Mouse (Mus musculus) gastrocnemius, adult 2 months (tissue): ENCODE results near the gene Snx21. TPM values are rescaled to one million over a fixed set of nuclear protein-coding genes. Genes with fewer than 3 reads are reported as not detected.
"Not testable (repeated sequence)": the region's sequence is repeated elsewhere in the genome, so short reads cannot be mapped to it uniquely, and the experiment has no call there.

ENCODE experiments used
- DNase-seq: peaks from one replicate; pipeline ENCODE4 v3.0.0; 2022
- H3K27ac ChIP-seq: fragments of 200-600 bp; 2 replicates; pipeline ENCODE4 v1.8.1; 2022; ENCODE audit warnings: mild to moderate bottlenecking
- H3K4me3 ChIP-seq: fragments of 200-600 bp; 2 replicates; pipeline ENCODE4 v1.8.1; 2022; ENCODE audit warnings: mild to moderate bottlenecking, moderate library complexity
- CTCF ChIP-seq: fragments of 200-600 bp; IDR thresholded peaks from 2 replicates; pipeline ENCODE4 v1.8.1; 2022; ENCODE audit warnings: antibody characterized with exemption, mild to moderate bottlenecking, moderate library complexity
- intact Hi-C: fragments of 180-260 bp; cut with DNase I; formaldehyde crosslinking; loops from one replicate; pipeline ENCODE4 v1.15.1; 2025
- total RNA-seq, 2 experiments: library from RNA; stranded (reverse); gene quantifications; 2 replicates each; pipeline ENCODE4 v1.2.3; 2021

Gene Snx21
- total RNA-seq, 2 experiments from 2014 or later: 20.6 to 25.6 TPM

GRCm38 (mm10) chr2:164788411-164788810, 2.8 kb downstream of the Snx21 start:
- DNase-seq: peak; percentile 42
- intact Hi-C loops: no loop called here
- Histone ChIP-seq H3K27ac (peak overlapping the region; percentile 55; the same call in 1 of the 2 replicates), H3K4me3 (peak overlapping the region; percentile 90; the same call in 1 of the 2 replicates)
- no peak for TF ChIP-seq CTCF

DNA sequence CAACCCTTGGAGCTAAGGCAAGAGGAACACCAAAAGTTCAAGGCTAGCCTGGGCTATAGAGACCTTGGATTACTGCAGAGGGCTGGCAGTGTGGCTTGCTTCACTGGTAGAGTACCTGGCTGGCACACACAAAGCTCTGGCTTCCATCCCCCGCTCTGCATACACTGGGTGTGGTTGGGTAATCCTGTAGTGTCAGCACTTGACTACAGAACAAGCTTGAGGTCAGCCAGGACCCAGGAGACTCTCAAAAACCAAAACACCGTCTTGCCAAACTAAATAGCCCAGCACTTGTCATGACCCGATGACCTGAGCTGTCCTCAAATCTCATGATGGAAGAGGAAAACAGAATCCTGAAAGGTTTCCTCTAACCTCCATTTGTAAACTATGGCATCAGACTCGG, 4.8 kb downstream of the Snx21 start:
- Histone ChIP-seq H3K27ac (peak overlapping the region; percentile 59), H3K4me3 (no peak overlapping the region)
- intact Hi-C loops: no loop called here
- DNase-seq: peak; percentile 68
- no peak for TF ChIP-seq CTCF

GRCm38 (mm10) chr2:164791841-164792261, 6.2 kb downstream of the Snx21 start:
- peak; percentile 39 for DNase-seq
- TF ChIP-seq CTCF: no peak
- H3K4me3 ChIP-seq: no peak overlapping the region
- intact Hi-C loops: no loop called here
- peak overlapping the region; percentile 76; the same call in 1 of the 2 replicates for H3K27ac ChIP-seq

DNA sequence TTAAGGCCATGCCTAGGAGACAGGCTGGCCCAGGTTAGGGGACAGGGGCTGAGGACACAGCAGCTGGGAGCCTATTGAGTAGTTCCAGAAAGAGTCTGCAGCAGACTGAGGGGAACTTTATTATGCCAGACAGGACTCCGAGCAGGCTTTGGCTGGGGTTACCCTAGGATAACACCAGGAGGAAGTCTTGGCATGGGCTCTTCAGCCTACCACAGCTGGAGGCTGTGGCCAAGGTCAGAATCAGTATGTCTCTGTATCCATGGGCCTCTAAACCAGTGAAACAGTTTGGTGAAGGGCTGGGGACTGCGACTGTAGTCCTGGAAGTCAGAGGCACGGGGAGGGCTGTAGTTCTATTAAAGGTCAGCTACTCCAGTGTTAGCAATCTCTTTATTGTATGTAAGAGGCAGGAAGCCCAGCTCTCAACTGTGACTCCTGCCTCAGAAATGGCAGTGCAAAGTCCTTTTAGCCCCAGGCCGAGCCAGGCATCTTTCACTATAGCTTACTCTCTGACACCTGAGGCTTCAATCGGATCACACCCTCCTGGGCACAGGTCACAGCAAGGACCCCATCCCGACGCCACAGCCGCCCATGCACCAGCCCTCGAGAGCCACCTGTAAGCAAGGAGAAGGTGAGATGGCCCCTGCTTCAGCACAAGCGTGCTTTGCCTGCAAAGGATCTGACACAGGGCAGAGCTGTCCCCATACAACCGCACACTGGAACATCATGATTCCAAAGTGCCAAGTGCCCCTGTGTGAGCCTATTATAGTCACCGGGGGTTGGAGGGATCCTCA, 7.0 kb downstream of the Snx21 start:
- Histone ChIP-seq H3K4me3 (no peak overlapping the region), H3K27ac (peak overlapping the region; percentile 76)
- intact Hi-C loops: no loop called here
- DNase-seq: no peak
- TF ChIP-seq CTCF: no peak

GRCm38 (mm10) chr2:164793236-164793635, 7.6 kb downstream of the Snx21 start:
- H3K27ac ChIP-seq: peak overlapping the region; percentile 76
- DNase-seq: peak; percentile 75
- peak overlapping the region; percentile 30 for H3K4me3 ChIP-seq
- TF ChIP-seq CTCF: peak; percentile 80
- intact Hi-C loops: no loop called here

- peak overlapping the region; percentile 30 for H3K4me3 ChIP-seq
- H3K27ac ChIP-seq: peak overlapping the region; percentile 76
- TF ChIP-seq CTCF: peak; percentile 18; the same call in 1 of the 2 replicates
- DNase-seq: peak; percentile 27
- intact Hi-C loops: no loop called here
Measured at GRCm38 (mm10) chr2:164793772-164794171, 8.1 kb downstream of the Snx21 start.

DNA sequence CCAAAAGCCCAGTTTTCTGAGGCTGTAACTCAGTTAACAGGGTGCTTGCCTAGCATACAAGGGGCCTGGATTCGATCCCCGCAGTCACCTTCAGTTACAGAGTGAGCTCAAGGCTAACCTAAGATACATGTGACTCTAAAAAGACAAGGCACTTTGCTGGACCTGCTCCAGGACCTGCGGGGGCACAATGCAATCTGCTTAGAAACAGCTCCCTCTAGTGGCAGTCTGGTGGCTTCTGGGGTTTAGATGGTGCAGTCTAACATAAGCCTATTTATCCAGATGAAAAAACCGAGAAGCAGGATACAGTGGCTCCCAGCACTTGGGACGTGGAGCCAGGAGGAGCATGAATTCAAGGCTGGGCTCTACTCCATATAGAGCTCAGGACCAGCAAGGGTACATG, 8.7 kb downstream of the Snx21 start:
- no peak overlapping the region for H3K4me3 ChIP-seq
- intact Hi-C loops: no loop called here
- DNase-seq: peak; percentile 91
- H3K27ac ChIP-seq: peak overlapping the region; percentile 76
- TF ChIP-seq CTCF: peak; percentile 96

- Histone ChIP-seq H3K27ac (no peak overlapping the region), H3K4me3 (no peak overlapping the region)
- no peak for TF ChIP-seq CTCF
- intact Hi-C loops: loop anchor here (5.0 kb wide), 1 partner anchor 44 kb away; no protein-coding TSS in a partner anchor
- DNase-seq: no peak
Measured at GRCm38 (mm10) chr2:164795868-164796267, 10.2 kb downstream of the Snx21 start.

GRCm38 (mm10) chr2:164798554-164798953, 12.9 kb downstream of the Snx21 start:
- TF ChIP-seq CTCF: peak; percentile 57
- H3K4me3 ChIP-seq, H3K27ac ChIP-seq, DNase-seq: not testable (repeated sequence)
- intact Hi-C loops: loop anchor here (2.0 to 5.0 kb wide), 2 partner anchors 46 to 120 kb away; no protein-coding TSS in a partner anchor

DNA sequence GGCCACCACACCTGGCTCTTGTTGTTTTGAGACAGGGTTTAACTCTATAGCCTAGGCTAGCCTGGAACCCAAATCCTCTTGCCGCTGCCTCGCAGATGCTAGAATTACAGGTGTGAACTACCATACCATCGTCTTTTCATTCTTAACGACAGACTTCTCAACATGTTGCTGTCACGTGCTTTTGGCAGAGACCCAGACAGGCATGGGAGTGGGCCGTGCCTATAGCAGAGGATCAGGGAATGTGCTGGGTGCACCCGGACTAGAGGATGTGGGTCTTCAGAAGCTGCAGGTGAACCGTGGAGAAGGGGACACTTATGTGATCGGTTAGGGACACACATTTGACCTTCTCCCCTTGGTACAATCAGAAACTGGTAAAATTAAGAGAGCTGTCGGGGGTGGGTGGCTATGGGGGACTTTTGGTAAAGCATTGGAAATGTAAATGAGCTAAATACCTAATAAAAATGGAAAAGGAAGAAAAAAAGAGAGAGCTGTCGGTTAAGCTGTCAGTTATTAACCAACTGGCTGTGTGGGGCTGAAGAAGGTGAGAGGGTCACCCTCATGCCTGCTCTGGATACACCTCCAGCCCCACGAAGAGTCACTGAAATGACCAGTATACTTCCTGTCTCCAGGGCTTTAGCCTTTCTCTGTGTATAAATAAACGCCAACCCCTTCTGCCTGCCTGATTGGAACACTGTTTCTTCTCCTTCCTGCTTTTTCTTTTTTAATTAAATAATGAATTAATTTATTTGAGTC, 14.8 kb downstream of the Snx21 start:
- intact Hi-C loops: no loop called here
- no peak overlapping the region for H3K27ac ChIP-seq
- TF ChIP-seq CTCF: no peak

DNA sequence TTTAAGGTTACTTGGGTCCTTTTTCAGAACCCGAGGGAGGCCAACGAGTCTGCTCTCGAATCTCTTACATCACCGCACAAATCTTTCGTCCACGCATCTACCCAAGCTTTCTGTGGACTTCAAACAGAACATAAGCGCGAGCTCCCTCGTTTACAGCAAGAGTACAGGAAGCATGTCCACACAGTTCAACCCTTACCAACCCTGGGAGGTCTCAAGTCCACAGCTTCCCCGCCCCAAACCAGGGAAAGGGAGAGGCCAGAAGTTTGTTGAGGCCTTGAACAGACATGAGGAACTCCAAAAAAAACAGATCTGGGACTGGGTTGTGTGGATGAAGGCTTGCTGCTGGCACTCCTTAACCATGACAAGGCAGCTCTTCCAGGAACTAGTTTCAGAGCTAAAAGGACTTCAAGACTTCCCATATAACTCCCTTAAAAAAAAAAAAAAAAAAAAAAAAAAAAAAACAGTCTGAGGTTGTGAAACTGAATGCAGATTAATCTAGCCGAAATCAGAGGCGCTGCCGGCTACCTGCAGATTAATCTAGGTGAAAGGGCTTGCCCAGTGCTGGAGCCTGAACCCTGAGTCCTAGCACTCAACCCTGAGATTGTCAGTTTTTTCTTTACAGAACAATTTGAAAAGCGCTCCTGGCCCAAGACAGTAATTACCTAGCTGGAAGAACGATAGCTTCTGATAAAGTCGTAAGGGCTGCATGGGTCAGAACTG, 17.7 kb downstream of the Snx21 start:
- DNase-seq: no peak
- Histone ChIP-seq H3K4me3 (no peak overlapping the region), H3K27ac (peak overlapping the region; percentile 32; the same call in 1 of the 2 replicates)
- TF ChIP-seq CTCF: no peak
- intact Hi-C loops: no loop called here

More for the DNA sequence above, 14.8 kb downstream of the Snx21 start:
- no peak overlapping the region for H3K4me3 ChIP-seq
- no peak for DNase-seq

DNA sequence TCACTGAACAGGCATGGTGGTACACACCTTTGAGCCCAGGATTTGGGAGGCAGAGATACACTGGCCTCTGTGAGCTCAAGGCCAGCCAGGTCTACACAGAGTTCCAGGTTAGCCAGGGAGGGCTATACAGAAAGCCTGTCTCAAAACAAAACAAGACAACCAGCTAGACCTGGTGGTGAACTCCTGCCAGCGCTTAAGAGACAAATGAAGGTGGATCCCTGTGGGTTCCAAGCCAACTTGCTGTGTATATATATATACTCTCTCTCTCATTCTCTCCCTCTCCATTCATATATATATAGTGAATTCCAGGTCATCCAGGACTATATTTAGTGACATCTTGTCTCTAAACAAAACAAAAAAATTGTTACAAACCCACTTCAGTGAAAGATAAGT, 18.3 kb downstream of the Snx21 start:
- peak overlapping the region; percentile 32; the same call in 1 of the 2 replicates for H3K27ac ChIP-seq
- no peak for DNase-seq
- intact Hi-C loops: no loop called here
- TF ChIP-seq CTCF: no peak
- H3K4me3 ChIP-seq: peak overlapping the region; percentile 90
